Mouse (Mus musculus): ENCODE results near the gene Arid5a. TPM values are rescaled to one million over a fixed set of nuclear protein-coding genes. Genes with fewer than 3 reads are reported as not detected.

The Arid5a gene
- polyA plus RNA-seq, 1 experiment, result 3.5 TPM

DNA sequence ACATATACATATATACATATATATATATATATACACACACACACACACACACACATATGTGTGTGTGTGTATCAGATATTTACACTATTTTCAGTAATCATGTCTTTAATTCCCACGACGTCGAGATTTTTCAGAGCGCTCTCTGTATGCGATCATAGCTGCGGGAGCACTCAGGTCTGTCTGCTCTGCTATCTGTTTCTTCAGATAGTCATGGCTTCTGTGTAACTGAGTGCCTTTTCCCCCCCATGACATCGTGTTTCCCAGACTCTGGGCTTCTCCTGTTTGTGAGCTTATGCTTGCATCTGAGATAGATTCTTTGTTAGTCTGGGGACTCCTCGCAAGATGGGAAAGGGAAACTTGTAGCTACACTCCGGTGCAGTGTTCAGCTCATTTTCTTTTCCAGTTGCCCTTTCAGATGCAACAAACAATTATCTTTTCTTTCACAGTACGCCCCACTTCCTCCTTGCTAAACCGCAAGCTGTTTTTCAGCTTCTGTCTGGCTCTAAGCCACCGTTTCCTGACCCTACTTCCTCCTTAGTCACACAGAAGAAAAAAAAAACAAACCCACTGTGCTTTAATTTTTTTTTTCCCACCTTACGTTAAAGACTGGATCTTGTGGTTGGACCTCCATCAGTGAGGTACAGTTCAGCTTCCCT, 43.6 kb upstream of the Arid5a start:
- Histone ChIP-seq H3K27me3 (ENCODE audit: control insufficient read depth, insufficient read depth, low read length, poor library complexity, severe bottlenecking) (no peaks in the 10 kb centered on the region), H3K4me3 (ENCODE audit: low read depth, low read length) (no peak overlapping the region), H3K36me3 (ENCODE audit: control insufficient read depth, insufficient read depth, low read length, poor library complexity, severe bottlenecking) (no peaks in the 10 kb centered on the region), H3K4me1 (ENCODE audit: control insufficient read depth, insufficient read depth, low read length) (no peaks in the 10 kb centered on the region), H3K9ac (ENCODE audit: low read depth, poor library complexity, severe bottlenecking) (no peak overlapping the region), H3K9me3 (replicated peaks; ENCODE audit: control insufficient read depth, insufficient read depth, low read length, poor library complexity, severe bottlenecking) (no peaks in the 10 kb centered on the region), H3K27ac (ENCODE audit: insufficient read depth, low read length) (no peak overlapping the region)
- TF ChIP-seq POLR2A (IDR thresholded peaks at IDR 0.05; ENCODE audit: insufficient read depth, low read length), result no peak
- no peak for TF ChIP-seq EP300 (IDR thresholded peaks at IDR 0.05; ENCODE audit: insufficient read depth, low read depth, low read length)
- TF ChIP-seq CTCF (IDR thresholded peaks at IDR 0.05; ENCODE audit: low read depth, low read length), result no peak

DNA sequence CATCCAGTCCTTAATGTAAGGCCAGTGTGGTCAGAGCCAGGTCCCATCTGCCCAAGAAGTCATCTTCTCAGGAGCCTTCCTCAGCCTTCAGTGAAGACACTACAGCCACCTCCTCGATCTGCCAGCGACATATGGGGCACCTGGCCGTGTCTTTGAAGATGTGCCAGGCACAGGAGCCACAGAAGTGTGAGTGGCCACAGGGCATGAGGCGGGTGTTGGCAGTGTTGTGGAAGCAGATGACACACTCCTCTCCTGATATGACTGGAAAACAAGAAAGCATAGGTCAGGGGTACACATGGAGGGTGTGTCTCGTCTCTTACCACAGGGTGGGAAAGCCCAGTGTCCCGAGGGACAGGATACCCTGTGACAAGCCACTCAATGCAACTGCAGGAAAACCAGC, 41.2 kb upstream of the Arid5a start:
- Histone ChIP-seq H3K4me1 (ENCODE audit: control insufficient read depth, insufficient read depth, low read length) (no peaks in the 10 kb centered on the region), H3K9me3 (replicated peaks; ENCODE audit: control insufficient read depth, insufficient read depth, low read length, poor library complexity, severe bottlenecking) (no peaks in the 10 kb centered on the region), H3K9ac (ENCODE audit: low read depth, poor library complexity, severe bottlenecking) (no peak overlapping the region), H3K27me3 (ENCODE audit: control insufficient read depth, insufficient read depth, low read length, poor library complexity, severe bottlenecking) (no peaks in the 10 kb centered on the region), H3K36me3 (ENCODE audit: control insufficient read depth, insufficient read depth, low read length, poor library complexity, severe bottlenecking) (no peaks in the 10 kb centered on the region), H3K27ac (ENCODE audit: insufficient read depth, low read length) (no peak overlapping the region), H3K4me3 (ENCODE audit: low read depth, low read length) (no peak overlapping the region)
- TF ChIP-seq CTCF (IDR thresholded peaks at IDR 0.05; ENCODE audit: low read depth, low read length) (no peak), POLR2A (IDR thresholded peaks at IDR 0.05; ENCODE audit: insufficient read depth, low read length) (no peak), EP300 (IDR thresholded peaks at IDR 0.05; ENCODE audit: insufficient read depth, low read depth, low read length) (no peak)

DNA sequence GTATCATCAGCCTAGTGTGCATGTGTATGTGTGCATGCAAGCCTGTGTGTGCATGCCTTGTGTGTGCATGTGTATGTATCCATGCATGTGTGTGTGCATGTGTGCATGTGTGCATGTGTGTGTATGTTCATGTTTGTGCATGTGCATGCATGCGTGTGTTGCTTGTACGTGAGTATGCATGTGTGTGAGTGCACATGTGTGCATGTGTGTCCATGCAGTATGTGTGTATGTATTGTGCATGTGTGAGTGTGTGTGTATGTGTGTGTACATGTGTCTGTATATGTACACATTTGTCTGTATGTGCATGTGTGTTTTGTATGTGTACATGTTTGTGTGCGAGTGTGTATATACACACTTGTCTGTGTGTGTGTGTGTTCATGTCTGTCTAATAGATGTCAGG, 39.9 kb upstream of the Arid5a start:
- Histone ChIP-seq H3K4me1 (ENCODE audit: control insufficient read depth, insufficient read depth, low read length) (no peaks in the 10 kb centered on the region), H3K9me3 (replicated peaks; ENCODE audit: control insufficient read depth, insufficient read depth, low read length, poor library complexity, severe bottlenecking) (no peaks in the 10 kb centered on the region), H3K27me3 (ENCODE audit: control insufficient read depth, insufficient read depth, low read length, poor library complexity, severe bottlenecking) (no peaks in the 10 kb centered on the region), H3K4me3 (ENCODE audit: low read depth, low read length) (no peak overlapping the region), H3K9ac (ENCODE audit: low read depth, poor library complexity, severe bottlenecking) (no peak overlapping the region), H3K36me3 (ENCODE audit: control insufficient read depth, insufficient read depth, low read length, poor library complexity, severe bottlenecking) (no peaks in the 10 kb centered on the region), H3K27ac (ENCODE audit: insufficient read depth, low read length) (no peak overlapping the region)
- no peak for TF ChIP-seq POLR2A (IDR thresholded peaks at IDR 0.05; ENCODE audit: insufficient read depth, low read length)
- TF ChIP-seq EP300 (IDR thresholded peaks at IDR 0.05; ENCODE audit: insufficient read depth, low read depth, low read length), result no peak
- TF ChIP-seq CTCF (IDR thresholded peaks at IDR 0.05; ENCODE audit: low read depth, low read length), result no peak

DNA sequence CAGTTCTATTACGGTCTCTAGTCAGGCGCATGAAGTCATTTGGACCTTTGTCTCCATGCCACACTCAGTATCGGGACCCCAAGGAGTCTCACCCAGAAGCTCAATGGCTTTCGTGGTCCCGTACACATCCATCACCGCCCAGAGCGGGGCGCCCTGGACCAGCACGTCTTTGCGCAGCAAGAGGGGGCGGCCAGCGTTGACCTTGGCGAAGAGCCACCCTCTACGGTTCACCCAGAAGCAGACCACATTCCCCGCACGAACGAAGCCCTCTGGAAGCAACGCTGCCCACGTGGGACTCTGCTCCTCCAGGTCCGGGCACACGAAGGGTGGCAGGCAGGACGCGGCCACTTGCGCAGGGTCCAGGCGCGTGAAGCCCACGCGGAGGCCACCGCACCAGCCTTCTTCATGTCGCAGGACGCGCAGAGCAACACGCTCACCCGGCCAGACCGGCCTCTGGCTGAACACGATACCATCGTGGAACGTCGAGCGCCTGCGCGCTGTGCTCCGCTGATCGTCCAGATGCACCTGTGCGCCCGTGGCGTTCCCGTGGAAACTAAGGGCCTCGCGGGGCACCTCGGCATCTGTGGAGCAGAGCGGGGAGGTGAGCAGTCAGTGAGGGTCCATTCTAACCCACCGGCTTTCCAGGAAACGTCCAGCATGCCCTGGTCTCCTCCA, 38.3 kb upstream of the Arid5a start:
- no peaks in the 10 kb centered on the region for H3K36me3 ChIP-seq (ENCODE audit: control insufficient read depth, insufficient read depth, low read length, poor library complexity, severe bottlenecking)
- no peak for TF ChIP-seq EP300 (IDR thresholded peaks at IDR 0.05; ENCODE audit: insufficient read depth, low read depth, low read length)
- peak; percentile 14 for TF ChIP-seq CTCF (IDR thresholded peaks at IDR 0.05; ENCODE audit: low read depth, low read length)
- H3K9ac ChIP-seq (ENCODE audit: low read depth, poor library complexity, severe bottlenecking), result peak overlapping the region; percentile 12; the same call in 1 of the 2 replicates
- no peaks in the 10 kb centered on the region for H3K9me3 ChIP-seq (replicated peaks; ENCODE audit: control insufficient read depth, insufficient read depth, low read length, poor library complexity, severe bottlenecking)
- H3K27me3 ChIP-seq (ENCODE audit: control insufficient read depth, insufficient read depth, low read length, poor library complexity, severe bottlenecking), result no peaks in the 10 kb centered on the region
- no peaks in the 10 kb centered on the region for H3K4me1 ChIP-seq (ENCODE audit: control insufficient read depth, insufficient read depth, low read length)
- H3K27ac ChIP-seq (ENCODE audit: insufficient read depth, low read length), result no peak overlapping the region
- H3K4me3 ChIP-seq (ENCODE audit: low read depth, low read length), result peak overlapping the region; percentile 56

DNA sequence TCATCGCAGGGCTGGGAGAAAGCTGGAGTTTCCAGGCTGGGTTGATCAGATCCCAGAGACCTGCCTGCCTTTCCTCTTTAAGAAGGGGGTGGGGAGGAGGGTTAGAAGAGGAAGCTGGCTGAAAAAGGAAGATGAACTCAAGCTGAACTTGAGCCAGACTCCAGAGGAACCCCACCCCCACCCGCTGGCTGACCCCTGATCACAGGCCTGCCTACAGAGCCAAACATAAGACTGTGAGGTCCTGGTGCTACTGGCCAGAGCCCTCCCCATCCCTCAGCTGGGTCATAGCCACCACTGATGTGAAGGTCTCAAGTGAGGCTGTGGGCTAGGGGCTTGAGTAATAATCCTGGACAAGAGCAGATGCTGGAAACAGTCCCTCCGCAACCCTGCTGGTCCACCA, 36.9 kb upstream of the Arid5a start:
- Histone ChIP-seq H3K27me3 (ENCODE audit: control insufficient read depth, insufficient read depth, low read length, poor library complexity, severe bottlenecking) (no peaks in the 10 kb centered on the region), H3K9me3 (replicated peaks; ENCODE audit: control insufficient read depth, insufficient read depth, low read length, poor library complexity, severe bottlenecking) (no peaks in the 10 kb centered on the region), H3K27ac (ENCODE audit: insufficient read depth, low read length) (no peak overlapping the region), H3K36me3 (ENCODE audit: control insufficient read depth, insufficient read depth, low read length, poor library complexity, severe bottlenecking) (no peaks in the 10 kb centered on the region), H3K9ac (ENCODE audit: low read depth, poor library complexity, severe bottlenecking) (no peak overlapping the region), H3K4me3 (ENCODE audit: low read depth, low read length) (no peak overlapping the region), H3K4me1 (ENCODE audit: control insufficient read depth, insufficient read depth, low read length) (no peaks in the 10 kb centered on the region)
- TF ChIP-seq POLR2A (IDR thresholded peaks at IDR 0.05; ENCODE audit: insufficient read depth, low read length) (no peak), EP300 (IDR thresholded peaks at IDR 0.05; ENCODE audit: insufficient read depth, low read depth, low read length) (no peak), CTCF (IDR thresholded peaks at IDR 0.05; ENCODE audit: low read depth, low read length) (no peak)

DNA sequence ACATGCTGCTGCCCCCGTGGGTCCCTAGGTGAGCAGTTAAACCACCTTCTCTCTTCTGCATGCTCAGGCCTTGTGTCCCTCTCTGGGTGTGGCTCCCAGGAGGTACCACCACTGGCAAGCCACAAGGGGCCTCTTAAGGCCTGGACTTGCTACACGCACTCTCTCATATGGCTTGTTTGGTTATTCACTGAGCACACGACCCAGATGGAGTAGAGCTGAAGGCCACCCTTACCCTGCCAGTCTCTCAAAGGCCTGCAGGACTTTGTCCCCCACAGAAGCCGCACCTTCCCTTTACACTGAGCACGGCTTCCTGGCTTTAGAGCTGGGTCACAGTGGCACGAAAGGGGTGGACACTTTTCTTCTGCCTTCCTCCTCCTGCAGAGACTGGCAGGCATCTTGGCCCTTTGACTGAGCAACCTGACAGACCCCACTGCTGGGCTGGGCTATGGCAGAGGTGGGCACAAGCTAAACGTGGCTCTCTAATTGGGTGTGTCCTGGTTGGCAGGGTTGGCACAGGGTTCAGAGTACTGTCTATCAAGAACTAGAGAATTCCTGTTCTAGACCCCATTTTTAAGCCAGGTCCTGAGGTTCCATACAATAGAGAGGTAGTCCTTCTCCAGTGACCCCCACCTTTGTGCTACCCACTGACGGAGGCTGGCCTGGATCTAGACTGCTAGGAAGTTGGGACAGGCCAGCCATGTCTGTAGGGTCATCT, 35.9 kb upstream of the Arid5a start:
- Histone ChIP-seq H3K4me1 (ENCODE audit: control insufficient read depth, insufficient read depth, low read length) (no peaks in the 10 kb centered on the region), H3K4me3 (ENCODE audit: low read depth, low read length) (no peak overlapping the region), H3K27ac (ENCODE audit: insufficient read depth, low read length) (no peak overlapping the region)

More for the DNA sequence above, 35.9 kb upstream of the Arid5a start:
- Histone ChIP-seq H3K27me3 (ENCODE audit: control insufficient read depth, insufficient read depth, low read length, poor library complexity, severe bottlenecking) (no peaks in the 10 kb centered on the region), H3K9me3 (replicated peaks; ENCODE audit: control insufficient read depth, insufficient read depth, low read length, poor library complexity, severe bottlenecking) (no peaks in the 10 kb centered on the region), H3K9ac (ENCODE audit: low read depth, poor library complexity, severe bottlenecking) (no peak overlapping the region), H3K36me3 (ENCODE audit: control insufficient read depth, insufficient read depth, low read length, poor library complexity, severe bottlenecking) (no peaks in the 10 kb centered on the region)
- TF ChIP-seq EP300 (IDR thresholded peaks at IDR 0.05; ENCODE audit: insufficient read depth, low read depth, low read length) (no peak), CTCF (IDR thresholded peaks at IDR 0.05; ENCODE audit: low read depth, low read length) (no peak), POLR2A (IDR thresholded peaks at IDR 0.05; ENCODE audit: insufficient read depth, low read length) (no peak)

Measured in ES-Bruce4 (cell line).